Mouse (Mus musculus) CH12.LX (cell line): ENCODE measurements at regions not wholly inside any gene's neighbourhood (a gene's known extent, or its start where the extent isn't known, plus 50 kb on each side); places are given as distances from the start of the nearest gene placed in this dataset.
A peak's percentile ranks its signal among the peaks of the same experiment; 100 is the strongest.

Source experiments
- DNase-seq: peaks from one replicate; pipeline ENCODE4 v3.0.0-alpha.2; 2013; ENCODE audit errors: extremely low read depth
- H3K27ac ChIP-seq: 2 replicates; pipeline ENCODE4 v1.5.1; 2012; ENCODE audit warnings: low read depth, mild to moderate bottlenecking, control low read depth, moderate library complexity; ENCODE audit not compliant: insufficient read depth
- H3K27me3 ChIP-seq: replicated peaks from 2 replicates; pipeline ENCODE3; 2012; ENCODE audit warnings: inconsistent platforms
- H3K36me3 ChIP-seq, 2 experiments: replicated peaks in 1 of 2; 2 replicates each; pipeline versions ENCODE3 to v1.6.1; 2012; ENCODE audit warnings: inconsistent platforms in 1 of 2, low read length in 1 of 2, mild to moderate bottlenecking in 1 of 2, mixed read lengths in 1 of 2, moderate library complexity in 1 of 2; ENCODE audit not compliant: control insufficient read depth in 1 of 2, insufficient read depth in 1 of 2
- H3K4me1 ChIP-seq, 2 experiments: 2 replicates each; pipeline ENCODE4 v1.6.1; 2012; ENCODE audit warnings: inconsistent platforms in 1 of 2, moderate library complexity in 1 of 2; ENCODE audit not compliant: insufficient read depth in 2 of 2, control insufficient read depth in 1 of 2
- H3K4me2 ChIP-seq: 2 replicates; pipeline ENCODE4 v1.6.1; 2012; ENCODE audit warnings: low read depth, mild to moderate bottlenecking, control low read depth; ENCODE audit not compliant: poor library complexity, insufficient read depth, severe bottlenecking
- H3K4me3 ChIP-seq, 3 experiments: fragments of 150-350 bp in 1 of 3; sonication (generic) in 1 of 3; replicated peaks in 1 of 3; 2 replicates each; pipeline versions ENCODE3 to v1.5.1; 2011 to 2012; ENCODE audit warnings: low read depth in 2 of 3, low read length in 2 of 3, mild to moderate bottlenecking in 2 of 3, moderate library complexity in 2 of 3, control low read depth in 1 of 3, improper control_type of control experiment in 1 of 3, inconsistent platforms in 1 of 3, mixed read lengths in 1 of 3; ENCODE audit not compliant: poor library complexity in 1 of 3
- H3K79me2 ChIP-seq: replicated peaks from 2 replicates; pipeline ENCODE4 v1.6.1; 2012; ENCODE audit warnings: mild to moderate bottlenecking, moderate library complexity; ENCODE audit not compliant: control insufficient read depth, poor library complexity, insufficient read depth, severe bottlenecking; ENCODE audit errors: extremely low read depth
- H3K9ac ChIP-seq: 2 replicates; pipeline ENCODE4 v1.6.1; 2012; ENCODE audit warnings: low read depth, mild to moderate bottlenecking, control low read depth, moderate library complexity; ENCODE audit not compliant: insufficient read depth
- H3K9me3 ChIP-seq: replicated peaks from 2 replicates; pipeline ENCODE3; 2012; ENCODE audit warnings: low read length, inconsistent platforms, mixed read lengths
- CHD1 ChIP-seq: IDR thresholded peaks from 2 replicates; pipeline ENCODE4 v1.6.1; 2012; ENCODE audit warnings: low read depth, low read length, improper control_type of control experiment, inconsistent platforms
- ELF1 ChIP-seq: IDR thresholded peaks from 2 replicates; pipeline ENCODE4 v1.6.1; 2014; ENCODE audit warnings: low read depth, mild to moderate bottlenecking, inconsistent platforms, low read length, improper control_type of control experiment
- EP300 ChIP-seq: IDR thresholded peaks from 2 replicates; pipeline ENCODE4 v1.6.1; 2011; ENCODE audit warnings: low read length, improper control_type of control experiment
- HCFC1 ChIP-seq: IDR thresholded peaks from 2 replicates; pipeline ENCODE4 v1.6.1; 2012; ENCODE audit warnings: low read depth, mild to moderate bottlenecking, inconsistent platforms, low read length, improper control_type of control experiment
- KAT2A ChIP-seq: IDR thresholded peaks from 2 replicates; pipeline ENCODE4 v1.6.1; 2012; ENCODE audit warnings: low read length, improper control_type of control experiment, inconsistent platforms; ENCODE audit not compliant: insufficient replicate concordance
- MAFK ChIP-seq: IDR thresholded peaks from 2 replicates; pipeline ENCODE4 v1.6.1; 2011; ENCODE audit warnings: low read length, improper control_type of control experiment; ENCODE audit not compliant: insufficient replicate concordance
- MAZ ChIP-seq: IDR thresholded peaks from 2 replicates; pipeline ENCODE4 v1.6.1; 2012; ENCODE audit warnings: low read depth, mild to moderate bottlenecking, inconsistent platforms, low read length, improper control_type of control experiment, moderate library complexity
- MEF2A ChIP-seq: IDR thresholded peaks from 2 replicates; pipeline ENCODE4 v1.6.1; 2014; ENCODE audit warnings: low read depth, mild to moderate bottlenecking, inconsistent platforms, low read length, improper control_type of control experiment, borderline replicate concordance
- MYC ChIP-seq: IDR thresholded peaks from 2 replicates; pipeline ENCODE4 v1.6.1; 2011; ENCODE audit warnings: low read depth, mild to moderate bottlenecking, improper control_type of control experiment, low read length
- NRF1 ChIP-seq: IDR thresholded peaks from 2 replicates; pipeline ENCODE4 v1.6.1; 2014; ENCODE audit warnings: low read depth, mild to moderate bottlenecking, inconsistent platforms, low read length, improper control_type of control experiment, moderate library complexity
- PAX5 ChIP-seq: IDR thresholded peaks from 2 replicates; pipeline ENCODE4 v1.6.1; 2012; ENCODE audit warnings: low read length, inconsistent platforms, mixed read lengths
- POLR2A ChIP-seq: IDR thresholded peaks from 2 replicates; pipeline ENCODE4 v1.6.1; 2011; ENCODE audit warnings: low read depth, mild to moderate bottlenecking, improper control_type of control experiment, low read length
- RAD21 ChIP-seq: IDR thresholded peaks from 2 replicates; pipeline ENCODE4 v1.6.1; 2011; ENCODE audit warnings: low read depth, mild to moderate bottlenecking, low read length, improper control_type of control experiment, moderate library complexity
- SIN3A ChIP-seq: IDR thresholded peaks from 2 replicates; pipeline ENCODE4 v1.6.1; 2012; ENCODE audit warnings: low read length, improper control_type of control experiment, inconsistent platforms
- SMC3 ChIP-seq: IDR thresholded peaks from 2 replicates; pipeline ENCODE4 v1.6.1; 2011; ENCODE audit warnings: low read depth, low read length, improper control_type of control experiment
- TCF12 ChIP-seq: IDR thresholded peaks from 2 replicates; pipeline ENCODE4 v1.6.1; 2014; ENCODE audit warnings: low read depth, mild to moderate bottlenecking, inconsistent platforms, low read length, improper control_type of control experiment
- UBTF ChIP-seq: IDR thresholded peaks from 2 replicates; pipeline ENCODE4 v1.6.1; 2012; ENCODE audit warnings: low read depth, mild to moderate bottlenecking, inconsistent platforms, low read length, improper control_type of control experiment, moderate library complexity
- USF2 ChIP-seq: conservative IDR thresholded peaks from 2 replicates; pipeline ENCODE4 v1.6.1; 2011; ENCODE audit warnings: low read depth, low read length, improper control_type of control experiment
- ZC3H11A ChIP-seq: IDR thresholded peaks from 2 replicates; pipeline ENCODE4 v1.6.1; 2012; ENCODE audit warnings: low read depth, mild to moderate bottlenecking, inconsistent platforms, low read length, improper control_type of control experiment
- ZMIZ1 ChIP-seq: IDR thresholded peaks from 2 replicates; pipeline ENCODE4 v1.6.1; 2012; ENCODE audit warnings: low read depth, mild to moderate bottlenecking, inconsistent platforms, low read length, improper control_type of control experiment
- dilution Hi-C: fragments of 300-500 bp; cut with MboI; formaldehyde crosslinking; loops from 2 replicates; pipeline ENCODE4 v1.14.3; 2020; ENCODE audit warnings: low sequenced_read_pairs; ENCODE audit not compliant: extremely low pct_unique_long_range_greater_than_20kb, extremely low pct_ligation_motif_present
- in situ Hi-C: fragments of 300-500 bp; cut with MboI; formaldehyde crosslinking; loops from 3 replicates; pipeline ENCODE4 v1.14.3; 2019; ENCODE audit warnings: low sequenced_read_pairs, low pct_ligation_motif_present, low pct_unique_long_range_greater_than_20kb, mixed read lengths

- no peak for TF ChIP-seq RAD21
- TF ChIP-seq MEF2A: no peak
- TF ChIP-seq NRF1: no peak
- TF ChIP-seq SIN3A: no peak
- no peak for TF ChIP-seq EP300
- TF ChIP-seq ELF1: no peak
- no peak for TF ChIP-seq MYC
- no peak for TF ChIP-seq SMC3
- TF ChIP-seq, all 38 proteins: peak for 0
- Histone ChIP-seq H3K27ac (no peak overlapping the region), H3K36me3 (no peaks in the 10 kb centered on the region), H3K4me1 (no peaks in the 10 kb centered on the region), H3K27me3 (no peaks in the 10 kb centered on the region), H3K9me3 (no peaks in the 10 kb centered on the region), H3K9ac (no peak overlapping the region), H3K4me2 (no peak overlapping the region), H3K4me3 (no peak overlapping the region), H3K79me2 (no peaks in the 10 kb centered on the region)
- no peak for DNase-seq
- in situ Hi-C loops (no loop called here), dilution Hi-C loops (no loop called here)
These were observed 102.1 kb downstream of the Dhrs2 start for GRCm38 (mm10) chr14:55323897-55324296.

- Histone ChIP-seq H3K4me1 (no peaks in the 10 kb centered on the region), H3K4me3 (no peak overlapping the region), H3K27me3 (no peaks in the 10 kb centered on the region), H3K4me2 (no peak overlapping the region), H3K36me3 (no peaks in the 10 kb centered on the region), H3K79me2 (no peaks in the 10 kb centered on the region), H3K27ac (no peak overlapping the region), H3K9me3 (no peaks in the 10 kb centered on the region), H3K9ac (no peak overlapping the region)
- dilution Hi-C loops: no loop called here
- in situ Hi-C loops: no loop called here
- TF ChIP-seq CHD1: no peak
- no peak for TF ChIP-seq PAX5
- TF ChIP-seq SIN3A: no peak
- no peak for TF ChIP-seq UBTF
- TF ChIP-seq USF2: no peak
- TF ChIP-seq TCF12: no peak
- DNase-seq: no peak
These were observed 102.5 kb downstream of the Dhrs2 start for GRCm38 (mm10) chr14:55324335-55324734.

GRCm38 (mm10) chr14:55333812-55334211, 112.0 kb downstream of the Dhrs2 start:
- Histone ChIP-seq H3K9me3 (no peaks in the 10 kb centered on the region), H3K4me1 (peaks cover 0 to 8% of the 10 kb centered on the region in 2 experiments; a peak in 1 of 4 replicates), H3K4me3 (no peak overlapping the region), H3K79me2 (no peaks in the 10 kb centered on the region), H3K4me2 (peak overlapping the region; percentile 38; the same call in 1 of the 2 replicates), H3K27me3 (no peaks in the 10 kb centered on the region), H3K9ac (no peak overlapping the region), H3K27ac (no peak overlapping the region), H3K36me3 (no peaks in the 10 kb centered on the region)
- no peak for DNase-seq
- dilution Hi-C loops: no loop called here
- no peak for TF ChIP-seq MAZ
- TF ChIP-seq ZMIZ1: no peak
- TF ChIP-seq MAFK: no peak
- no peak for TF ChIP-seq POLR2A
- TF ChIP-seq KAT2A: no peak
- no peak for TF ChIP-seq ZC3H11A
- no peak for TF ChIP-seq PAX5
- TF ChIP-seq HCFC1: no peak
- no peak for TF ChIP-seq NRF1
- no peak for TF ChIP-seq MYC
- in situ Hi-C loops: no loop called here
